Mouse (Mus musculus) thymus, postnatal 14 days (tissue): ENCODE data around the gene Gcsam.

ENCODE experiments used
- DNase-seq: peaks from one replicate; pipeline ENCODE4 v3.0.0; 2021

The Gcsam gene

GRCm38 (mm10) chr16:45610267-45610666 lies at the start of gene Gcsam:
Gene Gcsam, plus strand, starts transcription at chr16:45610380.
- DNase-seq: no peak

DNA sequence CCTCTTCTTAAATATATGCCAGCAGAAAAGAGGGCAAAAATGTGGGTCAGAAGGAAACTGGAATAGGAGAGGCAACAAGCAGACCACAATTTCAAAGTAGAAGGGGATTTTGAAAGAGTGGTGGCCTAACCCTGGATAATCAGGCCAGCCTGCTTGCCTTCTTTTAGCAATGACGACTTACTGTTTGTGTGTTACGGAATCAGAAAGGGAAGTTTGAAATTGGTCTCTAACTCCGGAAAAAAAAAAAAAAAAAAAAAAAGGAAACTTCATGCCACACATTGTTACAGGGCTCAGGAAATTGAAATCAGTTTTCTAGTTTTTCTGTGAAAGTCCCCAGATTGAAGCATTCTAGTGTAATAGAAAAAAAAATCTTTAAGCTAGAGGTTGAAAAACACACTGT lies 48.4 kb upstream of the Gcsam start:
- no peak for DNase-seq

GRCm38 (mm10) chr16:45572307-45572706 lies 37.9 kb upstream of the Gcsam start:
- DNase-seq: no peak

- peak; percentile 7 for DNase-seq
Measured at GRCm38 (mm10) chr16:45579883-45580282, 30.3 kb upstream of the Gcsam start.

DNA sequence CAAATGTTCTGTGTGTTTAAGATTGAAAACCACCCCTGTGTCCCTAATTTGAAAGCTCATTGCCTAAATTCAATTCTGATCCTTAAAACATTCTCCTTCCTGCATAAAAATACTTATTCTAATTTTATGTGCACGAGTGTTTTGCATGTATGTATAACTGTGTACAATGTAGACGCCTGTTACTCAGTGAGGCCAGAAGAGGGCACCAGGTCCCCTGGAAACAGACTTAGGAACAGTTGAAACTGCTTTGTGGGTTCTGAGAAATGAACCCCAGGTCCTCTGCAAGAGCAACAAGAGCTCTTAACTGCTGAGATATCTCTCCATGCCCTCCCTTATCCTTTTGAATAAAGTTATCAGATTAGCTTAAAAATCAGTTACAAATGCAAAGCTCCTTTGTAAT lies 27.7 kb upstream of the Gcsam start:
- peak; percentile 56 for DNase-seq

DNA sequence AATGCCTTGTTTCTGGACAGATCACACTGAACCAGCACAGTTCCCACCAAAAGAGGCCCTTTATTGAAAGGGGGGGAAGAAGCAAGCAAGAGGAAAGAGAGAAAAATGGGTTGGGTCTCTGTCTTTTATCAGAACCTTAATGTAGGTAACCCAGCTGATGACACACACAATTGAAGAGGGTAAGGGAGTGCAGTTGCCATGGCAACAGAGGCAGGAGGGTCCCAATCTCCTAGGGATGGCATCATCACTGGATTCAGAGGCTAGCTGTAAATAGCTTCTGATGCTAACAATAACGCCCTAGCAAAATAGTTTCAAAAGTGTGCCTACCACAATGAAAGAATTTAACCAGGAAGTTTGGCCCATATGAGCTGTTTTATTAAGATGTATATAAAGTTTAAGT lies 16.5 kb upstream of the Gcsam start:
- no peak for DNase-seq

GRCm38 (mm10) chr16:45595494-45595893 lies 14.7 kb upstream of the Gcsam start:
- DNase-seq: no peak

- no peak for DNase-seq
Measured at GRCm38 (mm10) chr16:45608481-45608954, 1.7 kb upstream of the Gcsam start.

DNA sequence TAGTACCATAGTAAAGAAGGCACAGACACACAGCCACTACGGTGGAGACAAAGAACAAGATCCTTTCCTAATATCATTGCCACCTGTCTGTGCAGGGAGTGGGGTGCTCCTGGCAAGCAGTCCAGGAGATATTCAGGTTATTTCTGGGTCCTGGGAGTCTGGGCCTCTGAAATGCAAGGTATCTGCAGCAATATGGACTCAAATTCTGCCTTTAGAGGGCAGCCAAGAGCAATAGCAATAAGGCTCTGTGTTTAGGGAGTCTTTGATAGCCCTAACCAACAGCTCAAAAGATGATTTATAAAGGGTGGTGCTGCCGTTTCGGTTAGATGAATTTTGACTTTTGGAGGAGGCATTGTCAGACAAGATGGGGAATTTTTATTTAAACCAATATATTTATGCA lies 880 bp upstream of the Gcsam start:
- peak; percentile 21 for DNase-seq

DNA sequence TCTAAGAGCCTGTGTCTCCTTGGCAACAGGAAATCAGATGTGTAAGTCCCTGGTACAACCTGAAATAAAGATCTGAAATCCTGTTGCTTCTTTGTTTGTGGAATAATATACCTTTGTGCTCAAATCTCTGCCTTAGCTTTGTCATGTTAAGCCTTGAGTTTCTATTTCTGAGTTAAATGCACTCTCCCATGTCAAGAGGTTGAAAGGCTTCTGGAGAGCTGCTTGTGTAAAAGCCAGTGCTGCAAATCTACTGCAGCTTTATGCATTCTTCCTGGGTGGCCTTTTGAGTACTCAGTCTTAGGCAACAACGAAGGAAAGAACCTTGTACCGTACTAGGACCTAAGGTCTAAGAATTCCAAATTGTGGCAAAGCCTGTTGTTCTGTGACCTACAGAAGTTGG lies 3.1 kb downstream of the Gcsam start:
- DNase-seq: no peak

GRCm38 (mm10) chr16:45615944-45616343 lies 5.8 kb downstream of the Gcsam start:
- DNase-seq: no peak

DNA sequence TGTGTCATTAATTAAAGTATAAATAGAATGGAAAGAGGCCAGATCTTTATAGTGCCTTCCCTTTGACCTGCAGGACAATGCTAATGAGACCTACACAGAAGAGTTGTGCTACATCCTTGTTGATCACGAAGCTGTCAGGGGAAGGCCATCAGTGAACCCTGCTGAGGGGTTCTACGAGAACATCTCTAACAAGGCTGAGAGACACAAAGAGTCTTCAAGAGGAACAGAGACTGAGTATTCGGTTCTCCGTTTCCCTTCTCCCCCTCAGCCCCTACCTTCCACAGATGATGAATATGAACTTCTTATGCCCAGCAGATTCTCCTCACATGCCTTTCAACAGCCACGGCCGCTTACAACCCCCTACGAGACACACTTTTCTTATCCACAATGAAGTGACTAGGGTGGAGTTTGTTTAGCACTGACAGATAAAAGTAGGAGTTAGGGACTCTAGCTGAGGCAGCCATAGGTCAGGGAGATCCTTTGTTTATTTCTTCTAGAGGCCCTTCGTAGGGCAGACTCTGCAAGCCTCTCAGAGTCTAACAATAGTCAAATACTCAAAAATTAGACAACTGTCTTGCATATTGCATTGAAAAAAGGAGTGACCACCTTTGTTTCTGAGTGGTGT lies 9.7 kb downstream of the Gcsam start:
- no peak for DNase-seq

GRCm38 (mm10) chr16:45623230-45623629 lies 13.1 kb downstream of the Gcsam start:
- DNase-seq: no peak

- DNase-seq: no peak
Measured at GRCm38 (mm10) chr16:45624791-45625190, 14.6 kb downstream of the Gcsam start.

DNA sequence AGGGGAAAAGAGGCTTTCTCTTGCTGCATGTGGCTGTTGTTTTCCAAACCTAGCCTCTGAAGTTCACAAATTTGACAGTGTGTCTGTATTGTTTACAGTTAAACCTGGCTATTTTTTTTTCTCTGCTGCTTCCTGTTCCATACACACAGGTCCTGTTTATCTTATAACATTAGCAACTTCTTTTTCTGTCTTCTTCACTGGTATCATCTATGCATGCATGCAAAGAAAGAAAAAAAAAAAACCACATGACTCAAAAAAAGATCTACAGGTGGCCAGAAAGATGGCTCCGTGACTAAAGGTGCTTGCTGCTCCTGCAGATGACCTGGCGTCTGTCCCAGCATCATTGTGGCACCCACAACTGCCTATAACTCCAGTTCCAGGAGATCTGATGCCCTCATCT lies 15.2 kb downstream of the Gcsam start:
- DNase-seq: no peak

DNA sequence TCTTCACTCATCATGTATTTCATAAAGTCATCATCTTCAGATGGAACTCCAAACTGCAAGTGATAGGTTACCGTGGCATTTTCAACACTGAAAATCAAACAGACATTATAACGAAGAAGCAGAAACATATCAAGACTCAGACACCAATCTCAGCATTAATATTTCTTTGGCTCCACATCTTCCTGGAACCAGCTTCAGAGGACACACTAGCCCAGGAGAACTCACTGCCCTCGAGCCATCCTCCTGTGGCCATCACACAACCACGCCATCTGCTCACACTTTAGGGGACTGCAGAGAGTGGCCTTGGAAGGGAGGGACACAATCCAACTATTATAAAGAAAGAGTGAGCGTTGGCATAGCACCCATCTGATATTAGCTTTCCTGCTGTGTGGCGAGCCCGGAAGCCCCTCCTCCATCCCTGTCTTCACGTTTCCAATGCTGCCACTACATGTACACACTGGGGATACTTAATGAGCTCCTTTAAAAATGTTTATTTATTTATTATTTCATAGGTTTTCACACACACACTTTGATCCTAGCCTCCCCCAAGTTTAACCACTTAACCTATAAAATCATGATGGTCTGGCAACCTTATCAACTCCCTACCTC lies 19.4 kb downstream of the Gcsam start:
- no peak for DNase-seq

DNA sequence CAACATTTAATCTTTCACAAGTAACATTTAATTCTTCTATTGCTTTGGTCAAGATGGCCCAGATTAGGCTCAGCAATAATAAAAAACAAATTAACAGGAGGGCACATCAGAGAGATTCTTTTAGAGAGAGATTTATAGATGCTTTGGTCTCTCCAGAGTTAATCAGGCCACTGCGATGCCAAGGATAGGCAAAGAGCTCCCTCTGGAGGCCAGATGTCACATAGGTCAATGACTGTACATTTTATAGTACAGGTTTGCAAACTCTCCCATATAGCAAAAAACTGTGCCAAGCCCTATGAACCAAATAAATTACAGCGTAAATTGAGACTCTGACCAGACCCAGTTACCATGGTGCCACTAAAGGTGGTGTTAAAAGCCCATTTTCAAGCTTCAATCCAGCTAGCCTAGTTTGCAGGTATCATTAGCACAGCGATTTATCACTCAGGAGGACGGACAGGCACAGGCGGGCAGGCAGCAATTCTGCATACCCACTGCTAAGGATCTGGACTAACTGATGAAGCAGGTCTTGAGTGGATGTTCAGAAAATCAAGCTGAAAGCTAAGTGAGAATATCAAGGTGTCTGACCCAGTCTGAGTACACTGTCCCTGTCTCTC lies 20.3 kb downstream of the Gcsam start:
- DNase-seq: peak; percentile 69

- no peak for DNase-seq
Measured at GRCm38 (mm10) chr16:45632420-45632819, 22.2 kb downstream of the Gcsam start.

DNA sequence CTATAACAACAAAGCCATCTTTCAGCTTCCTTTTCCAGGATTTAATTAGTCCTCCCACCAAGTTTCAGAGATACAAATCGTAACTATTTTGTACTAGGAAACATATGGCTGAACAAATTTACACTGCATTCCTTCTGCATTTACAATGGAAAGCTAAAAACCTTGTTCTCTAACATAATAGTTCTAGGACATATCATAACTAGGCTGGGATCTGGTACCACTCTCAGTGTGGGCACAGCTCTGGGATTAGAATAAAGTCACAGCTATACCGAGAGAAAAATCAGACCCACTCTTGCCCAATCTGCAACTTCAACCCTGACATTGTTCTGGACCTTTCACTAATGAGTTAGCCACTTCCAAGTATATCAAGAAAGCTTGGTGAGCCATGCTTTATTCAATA lies 25.6 kb downstream of the Gcsam start:
- DNase-seq: no peak

- no peak for DNase-seq
Measured at GRCm38 (mm10) chr16:45640070-45640762, 30.0 kb downstream of the Gcsam start.

- no peak for DNase-seq
Measured at GRCm38 (mm10) chr16:45641301-45641700, 31.1 kb downstream of the Gcsam start.

DNA sequence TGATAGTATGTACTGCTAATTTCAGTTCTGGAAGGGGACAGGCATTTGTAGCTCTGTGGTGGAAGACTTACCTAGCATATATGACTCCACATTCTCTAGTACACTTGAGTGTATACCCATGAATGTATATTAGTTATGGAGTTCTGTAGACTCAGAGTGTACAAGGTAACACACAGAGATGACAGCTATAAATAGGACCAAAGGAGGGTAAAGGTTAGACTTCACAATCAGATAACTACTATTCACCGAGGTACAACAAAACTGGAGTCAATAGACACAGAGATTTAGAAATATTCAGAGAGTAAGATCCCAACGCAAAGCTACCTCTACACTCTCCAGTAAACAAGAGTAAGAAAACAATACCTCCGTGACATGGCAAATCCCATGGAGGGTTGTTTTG lies 33.8 kb downstream of the Gcsam start:
- no peak for DNase-seq

DNA sequence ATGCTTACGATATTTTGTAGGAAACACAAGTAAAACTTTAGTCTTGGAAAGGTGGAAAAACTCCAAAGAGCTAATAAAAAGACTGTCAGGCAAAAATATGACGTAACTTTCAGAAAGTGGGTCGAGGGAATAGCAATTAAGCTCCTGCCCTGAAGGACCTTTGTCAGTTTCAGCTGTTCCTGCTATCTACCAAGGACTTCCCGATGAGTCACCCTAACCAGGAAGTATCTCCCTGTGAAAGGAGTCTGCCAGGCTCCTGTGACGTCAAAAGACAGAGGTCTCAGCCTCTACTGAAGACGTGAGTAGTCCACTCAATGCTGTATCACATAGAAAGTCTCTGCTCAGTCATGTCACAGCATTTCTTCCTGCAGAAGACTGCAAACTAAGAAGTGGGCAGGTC lies 34.2 kb downstream of the Gcsam start:
- no peak for DNase-seq

- no peak for DNase-seq
Measured at GRCm38 (mm10) chr16:45651497-45651896, 41.3 kb downstream of the Gcsam start.
